Mouse (Mus musculus) cerebellum, adult 2 months (tissue): ENCODE measurements around the gene Brd4. TPM values are rescaled to one million over a fixed set of nuclear protein-coding genes. Genes with fewer than 3 reads are reported as not detected.
A peak's percentile ranks its signal among the peaks of the same experiment; 100 is the strongest.
"Not testable (repeated sequence)": the region's sequence is repeated elsewhere in the genome, so short reads cannot be mapped to it uniquely, and the experiment has no call there.

Experiments used
- DNase-seq, 2 experiments: peaks; one replicate each; pipeline ENCODE4 v3.0.0; 2021
- H3K27ac ChIP-seq: fragments of 200-500 bp; 2 replicates; pipeline ENCODE4 v1.5.1; 2012; ENCODE audit warnings: low read length, control low read depth, inconsistent platforms; ENCODE audit not compliant: insufficient read depth
- H3K27me3 ChIP-seq: fragments of 200-500 bp; 2 replicates; pipeline ENCODE4 v1.6.1; 2012; ENCODE audit warnings: inconsistent platforms, mild to moderate bottlenecking, low read length, moderate library complexity; ENCODE audit not compliant: control insufficient read depth, insufficient read depth
- H3K4me1 ChIP-seq: fragments of 200-500 bp; 2 replicates; pipeline ENCODE4 v1.6.1; 2011; ENCODE audit warnings: low read length; ENCODE audit not compliant: control insufficient read depth, insufficient read depth
- H3K4me3 ChIP-seq: fragments of 200-500 bp; replicated peaks from 2 replicates; pipeline ENCODE3; 2011; ENCODE audit warnings: mild to moderate bottlenecking, low read depth, low read length, control low read depth; ENCODE audit not compliant: insufficient read depth
- CTCF ChIP-seq: fragments of 200-500 bp; IDR thresholded peaks from 2 replicates; pipeline ENCODE4 v1.5.1; 2011; ENCODE audit warnings: low read depth, mild to moderate bottlenecking, control low read depth, low read length, moderate library complexity, borderline replicate concordance; ENCODE audit not compliant: insufficient read depth
- POLR2A ChIP-seq: fragments of 200-500 bp; IDR thresholded peaks from 2 replicates; pipeline ENCODE4 v1.6.1; 2011; ENCODE audit warnings: low read length, control low read depth, borderline replicate concordance; ENCODE audit not compliant: insufficient read depth
- WGBS: fragments of 180-500 bp; shearing (Covaris S2); methylation state at CpG from one replicate; pipeline ENCODE4 v1.1.7; 2018; 5-methylcytosine and 5-hydroxymethylcytosine counted together
- polyA plus RNA-seq: library from polyadenylated mRNA; depleted of rRNA; stranded (reverse); fragments of >200 nt; gene quantifications from 2 replicates; pipeline ENCODE4 v1.2.3, GENCODE M21; 2012

Brd4 gene
- polyA plus RNA-seq, 1 experiment: 55.0 TPM

DNA sequence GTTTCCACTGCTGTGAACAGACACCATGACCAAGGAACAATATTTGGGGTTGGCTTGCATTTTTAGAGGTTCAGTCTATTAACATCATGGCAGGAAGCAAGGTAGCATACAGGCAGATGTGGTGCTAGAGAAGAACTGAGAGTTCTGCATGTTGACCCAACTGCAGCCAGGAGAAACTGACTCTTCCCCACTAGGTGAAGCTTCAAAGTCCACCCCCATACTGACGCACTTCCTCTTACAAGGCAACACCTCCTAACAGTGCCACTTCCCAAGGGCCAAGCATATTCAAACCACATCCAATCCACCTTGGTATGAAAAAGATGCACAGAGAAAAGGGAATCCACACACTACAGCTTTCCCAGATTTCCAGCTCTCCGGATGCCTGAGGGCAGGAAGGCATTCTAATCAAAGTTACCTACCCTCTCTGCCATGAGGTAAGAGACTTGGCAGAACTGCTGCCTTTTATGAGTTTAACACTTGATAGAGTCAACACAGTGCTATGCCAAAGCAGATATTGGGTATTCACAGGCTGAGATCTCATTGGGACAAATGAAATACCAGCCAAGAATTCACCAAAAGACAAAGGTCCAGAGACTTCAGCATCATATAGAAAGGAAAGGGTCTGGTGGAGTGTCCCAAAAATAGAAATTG lies 43.5 kb downstream of the Brd4 start:
- H3K27ac ChIP-seq: no peak overlapping the region
- H3K4me3 ChIP-seq: no peak overlapping the region
- no peak for DNase-seq
- peaks cover under 1% of the 10 kb centered on the region for H3K4me1 ChIP-seq
- 84% methylated on average over 2 of the region's 2 CpGs for WGBS
- H3K27me3 ChIP-seq: no peaks in the 10 kb centered on the region
- TF ChIP-seq POLR2A (no peak), CTCF (no peak)

DNA sequence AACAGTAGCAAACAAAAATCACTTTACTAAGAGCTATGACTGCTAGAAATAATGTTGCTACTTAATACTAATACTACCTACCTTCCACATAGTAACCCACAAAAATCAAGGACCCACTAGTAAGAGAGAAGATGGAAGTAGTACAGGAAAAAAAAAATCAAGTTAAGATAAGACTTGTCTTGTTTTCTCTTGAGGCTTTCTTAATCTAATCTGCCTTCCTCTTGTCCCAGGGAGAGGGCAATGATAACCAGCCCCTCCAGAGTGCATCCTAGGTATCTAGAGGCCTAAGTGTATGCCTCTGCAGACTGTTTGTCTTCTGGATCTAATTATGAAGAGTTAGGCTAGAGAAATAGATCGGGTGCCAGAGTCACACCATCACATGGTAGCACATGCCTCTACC lies 45.9 kb downstream of the Brd4 start:
- 91% methylated on average over 1 of the region's 1 CpGs for WGBS
- Histone ChIP-seq H3K4me1 (peaks cover 9% of the 10 kb centered on the region), H3K27me3 (no peaks in the 10 kb centered on the region), H3K4me3 (no peak overlapping the region), H3K27ac (no peak overlapping the region)
- no peak for TF ChIP-seq CTCF
- no peak for TF ChIP-seq POLR2A
- DNase-seq: no peak

- WGBS: 38% methylated on average over 5 of the region's 5 CpGs
- H3K27me3 ChIP-seq: no peaks in the 10 kb centered on the region
- H3K4me1 ChIP-seq: peaks cover 22% of the 10 kb centered on the region
- peak; percentile 58 to 62 for DNase-seq
- H3K27ac ChIP-seq: no peak overlapping the region
- TF ChIP-seq CTCF: no peak
- no peak for TF ChIP-seq POLR2A
- H3K4me3 ChIP-seq: no peak overlapping the region
Observed at GRCm38 (mm10) chr17:32235534-32236191, 48.9 kb downstream of the Brd4 start.

DNA sequence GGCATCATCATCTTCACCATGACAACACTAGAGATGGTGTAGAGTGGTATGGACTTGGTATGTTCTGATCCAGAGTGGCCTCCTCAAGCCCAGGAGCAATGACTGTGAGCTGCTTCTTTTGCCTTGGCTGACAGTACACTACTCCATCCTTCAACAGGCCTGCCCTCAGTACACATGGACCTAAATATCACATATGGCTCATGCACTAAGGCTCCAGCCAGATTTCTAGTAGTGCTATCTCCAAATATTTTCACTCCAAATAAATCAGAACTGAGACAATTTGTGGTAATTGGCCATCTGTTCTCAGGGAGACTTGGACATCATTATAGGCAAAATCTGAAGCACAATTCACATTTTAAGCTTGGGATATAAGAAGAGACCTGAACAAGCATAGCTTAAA lies 51.3 kb downstream of the Brd4 start:
- Histone ChIP-seq H3K4me3 (no peak overlapping the region), H3K27ac (no peak overlapping the region), H3K4me1 (peaks cover 29% of the 10 kb centered on the region), H3K27me3 (no peaks in the 10 kb centered on the region)
- TF ChIP-seq POLR2A: no peak
- TF ChIP-seq CTCF: no peak
- DNase-seq: peak; percentile 30 to 78

DNA sequence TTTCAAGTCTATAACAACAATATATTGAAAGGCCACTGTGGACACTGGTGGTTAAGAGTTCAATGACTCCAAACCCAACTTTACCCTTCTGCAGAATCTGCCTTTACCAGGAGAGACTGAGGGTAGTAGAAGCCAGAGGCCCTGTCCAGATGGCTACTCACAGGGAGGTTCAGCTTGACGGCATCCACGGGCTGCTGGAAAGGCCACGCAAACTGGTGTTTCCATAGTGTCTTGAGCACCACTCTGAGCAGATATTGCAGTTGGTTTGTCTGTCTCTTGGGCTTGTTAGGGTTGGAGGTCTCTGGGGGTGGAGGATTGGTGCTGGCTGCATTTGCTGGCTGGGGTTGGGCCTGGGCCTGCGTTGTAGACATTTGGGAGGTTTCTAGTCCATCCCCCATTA lies 55.3 kb downstream of the Brd4 start:
- peak; percentile 45 to 52 for DNase-seq
- Histone ChIP-seq H3K4me3 (no peak overlapping the region), H3K27me3 (no peaks in the 10 kb centered on the region), H3K4me1 (peaks cover 20% of the 10 kb centered on the region; the same call in 1 of the 2 replicates), H3K27ac (no peak overlapping the region)
- 28% methylated on average over 4 of the region's 4 CpGs for WGBS
- no peak for TF ChIP-seq CTCF
- TF ChIP-seq POLR2A: no peak

DNA sequence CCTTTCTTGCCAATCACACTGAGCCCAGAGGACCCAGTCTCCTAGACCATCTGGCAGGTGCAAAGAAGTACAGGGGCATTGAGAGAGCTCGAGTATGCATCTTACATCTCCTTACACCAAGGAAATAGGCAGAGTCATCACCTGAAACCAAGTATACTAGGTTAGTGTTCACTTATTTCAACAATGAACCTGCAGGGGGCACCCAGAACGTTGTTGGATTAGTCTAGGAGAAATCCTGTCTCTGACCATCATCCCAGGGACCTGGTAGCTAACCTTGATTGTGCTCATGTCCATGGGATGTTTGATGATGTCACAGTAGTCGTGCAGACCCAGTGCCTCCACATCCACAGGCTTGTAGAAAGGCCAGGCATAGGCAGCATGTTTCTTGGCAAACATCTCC lies 63.6 kb downstream of the Brd4 start:
- 50% methylated on average over 3 of the region's 3 CpGs for WGBS
- DNase-seq: no peak
- TF ChIP-seq CTCF: no peak; the same call in 1 of the 2 replicates
- TF ChIP-seq POLR2A: no peak
- H3K4me3 ChIP-seq: no peak overlapping the region
- H3K27ac ChIP-seq: no peak overlapping the region
- no peaks in the 10 kb centered on the region for H3K27me3 ChIP-seq
- no peaks in the 10 kb centered on the region for H3K4me1 ChIP-seq

DNA sequence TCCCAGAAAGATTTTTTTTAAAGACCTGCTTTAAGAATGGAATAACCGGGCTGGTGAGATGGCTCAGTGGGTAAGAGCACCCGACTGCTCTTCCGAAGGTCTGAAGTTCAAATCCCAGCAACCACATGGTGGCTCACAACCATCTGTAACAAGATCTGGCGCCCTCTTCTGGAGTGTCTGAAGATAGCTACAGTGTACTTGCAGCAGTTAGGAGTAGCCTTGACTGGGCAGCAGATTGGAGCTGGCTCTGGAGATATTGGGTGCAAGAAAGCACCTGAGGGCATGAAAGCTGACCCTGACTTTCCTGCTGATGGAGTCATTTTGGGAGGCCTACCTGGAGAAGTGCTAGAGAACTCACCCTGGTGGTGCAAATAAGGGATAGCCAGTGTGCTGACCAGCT lies 68.9 kb downstream of the Brd4 start:
- not testable (repeated sequence) for H3K4me3 ChIP-seq, H3K4me1 ChIP-seq, DNase-seq, H3K27me3 ChIP-seq, H3K27ac ChIP-seq
- TF ChIP-seq CTCF: 0 out of 2 replicates have a peak, but pooled peaks have one; percentile 25
- 65% methylated on average over 4 of the region's 4 CpGs for WGBS

DNA sequence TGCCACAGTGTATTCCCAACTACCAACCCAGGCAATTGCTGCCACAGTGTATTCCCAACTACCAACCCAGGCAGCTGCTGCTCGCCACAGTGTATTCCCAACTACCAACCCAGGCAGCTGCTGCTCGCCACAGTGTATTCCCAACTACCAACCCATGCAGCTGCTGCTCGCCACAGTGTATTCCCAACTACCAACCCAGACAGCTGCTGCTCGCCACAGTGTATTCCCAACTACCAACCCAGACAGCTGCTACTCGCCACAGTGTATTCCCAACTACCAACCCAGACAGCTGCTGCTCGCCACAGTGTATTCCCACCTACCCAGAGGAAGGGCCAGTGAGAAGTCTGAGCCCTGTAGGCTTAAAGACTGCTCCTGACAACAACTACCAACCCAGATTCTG lies 73.0 kb downstream of the Brd4 start:
- not testable (repeated sequence) for H3K4me1 ChIP-seq, H3K4me3 ChIP-seq, H3K27me3 ChIP-seq, DNase-seq, H3K27ac ChIP-seq
- 94% methylated on average over 6 of the region's 6 CpGs for whole genome bisulfite sequencing
